Mouse (Mus musculus) MEL (cell line): ENCODE measurements around the gene Thap4.

Experiments used
- BHLHE40 ChIP-seq: IDR thresholded peaks from 2 replicates; pipeline ENCODE4 v1.6.1; 2012; ENCODE audit warnings: low read depth, mild to moderate bottlenecking, inconsistent platforms, low read length, improper control_type of control experiment, borderline replicate concordance
- CTCF ChIP-seq, 3 experiments: IDR thresholded peaks in 2 of 3; conservative IDR thresholded peaks in 1 of 3; 2 replicates each; pipeline ENCODE4 v1.5.1; 2011 to 2012; ENCODE audit warnings: low read length in 3 of 3, low read depth in 2 of 3, mild to moderate bottlenecking in 2 of 3, improper control_type of control experiment in 1 of 3, inconsistent platforms in 1 of 3, mixed read lengths in 1 of 3, moderate library complexity in 1 of 3; ENCODE audit not compliant: control insufficient read depth in 1 of 3, insufficient read depth in 1 of 3, poor library complexity in 1 of 3, severe bottlenecking in 1 of 3
- EP300 ChIP-seq, 2 experiments: IDR thresholded peaks; 2 replicates each; pipeline ENCODE4 v1.6.1; 2011; ENCODE audit warnings: improper control_type of control experiment in 2 of 2, low read length in 2 of 2, low read depth in 1 of 2, mild to moderate bottlenecking in 1 of 2
- HCFC1 ChIP-seq: IDR thresholded peaks from 2 replicates; pipeline ENCODE4 v1.6.1; 2012; ENCODE audit warnings: low read depth, mild to moderate bottlenecking, inconsistent platforms, low read length, improper control_type of control experiment, moderate library complexity
- KAT2A ChIP-seq: conservative IDR thresholded peaks from 2 replicates; pipeline ENCODE4 v1.6.1; 2012; ENCODE audit warnings: low read depth, low read length, improper control_type of control experiment, inconsistent platforms

DNA sequence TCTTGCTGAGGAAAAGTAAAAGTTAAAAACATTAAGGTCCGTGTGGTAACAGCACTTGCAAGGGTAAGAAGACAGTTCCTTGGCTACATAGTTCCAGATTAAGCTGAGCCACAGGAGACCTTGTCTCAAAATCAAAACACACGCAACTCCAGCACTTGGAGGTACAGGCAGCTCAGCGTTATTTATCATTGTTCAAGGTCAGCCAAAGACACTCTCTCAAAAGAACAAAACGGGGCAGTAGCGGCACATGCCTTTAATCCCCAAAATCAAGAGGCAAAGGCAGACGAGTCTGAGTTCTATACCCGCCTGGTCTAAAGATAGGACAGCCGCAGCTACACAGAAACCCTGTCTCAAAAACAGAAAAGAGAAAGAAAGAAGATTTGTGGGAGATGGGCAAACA lies 41.2 kb upstream of the Thap4 start:
- no peak for TF ChIP-seq HCFC1
- TF ChIP-seq CTCF (IDR thresholded peaks at IDR 0.05 in 2 of 3, conservative IDR thresholded peaks at IDR 0.05 in 1 of 3; ENCODE audit: control insufficient read depth in 1 of 3, insufficient read depth in 1 of 3, low read depth in 2 of 3, low read length in 3 of 3, poor library complexity in 1 of 3, severe bottlenecking in 1 of 3) = no peak
- no peak for TF ChIP-seq BHLHE40
- no peak for TF ChIP-seq KAT2A
- TF ChIP-seq EP300 (IDR thresholded peaks at IDR 0.05; ENCODE audit: low read depth in 1 of 2, low read length in 2 of 2) = no peak
